Mouse (Mus musculus): ENCODE results near the gene Wdr19.
"Not testable (repeated sequence)": the region's sequence is repeated elsewhere in the genome, so short reads cannot be mapped to it uniquely, and the experiment has no call there.

Gene Wdr19

GRCm38 (mm10) chr5:65298167-65298950, 98.9 kb downstream of the Wdr19 start:
- no peak for DNase-seq (ENCODE audit: low read depth, low spot score)

DNA sequence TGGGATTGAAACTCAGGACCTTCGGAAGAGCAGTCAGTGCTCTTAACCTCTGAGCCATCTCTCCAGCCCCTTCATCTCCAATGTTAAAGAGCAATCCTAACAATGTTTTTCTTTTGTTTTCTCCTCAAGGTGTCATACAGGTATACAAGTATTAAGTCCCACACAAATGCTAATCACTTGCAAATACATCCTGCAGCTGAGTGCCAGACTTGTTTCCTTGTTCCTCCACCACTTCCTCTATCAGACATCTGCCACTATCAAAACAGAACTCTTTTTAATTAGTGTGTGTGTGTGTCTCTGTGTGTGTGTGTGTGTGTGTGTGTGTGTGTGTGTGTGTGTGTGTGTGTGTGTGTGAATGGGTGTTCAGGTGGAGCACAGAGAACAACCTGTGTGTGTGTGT, 100.1 kb downstream of the Wdr19 start:
- DNase-seq (ENCODE audit: low read depth, low spot score) = not testable (repeated sequence)

DNA sequence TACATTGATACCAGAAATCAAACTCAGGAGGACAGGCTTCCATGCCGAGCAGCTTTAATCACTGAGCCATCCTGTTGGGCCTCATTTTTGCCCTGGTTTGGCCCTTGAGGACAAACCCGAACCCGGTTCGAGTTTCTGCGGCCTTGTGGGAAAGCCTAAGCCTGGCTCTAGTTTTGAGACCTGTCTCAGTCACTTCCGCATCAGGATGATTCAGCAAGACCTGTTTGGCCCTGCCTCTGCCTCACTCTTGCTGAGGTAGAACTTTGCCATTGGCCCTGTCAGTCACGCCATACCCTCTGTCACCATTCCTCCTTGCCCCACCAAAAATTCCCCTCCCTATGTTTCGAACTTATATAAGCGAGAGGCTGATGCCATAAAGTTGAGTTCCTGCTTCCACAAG, 100.6 kb downstream of the Wdr19 start:
- no peak for DNase-seq (ENCODE audit: low read depth, low spot score)

GRCm38 (mm10) chr5:65305516-65305915, 106.0 kb downstream of the Wdr19 start:
- DNase-seq (ENCODE audit: low read depth, low spot score) = no peak

DNA sequence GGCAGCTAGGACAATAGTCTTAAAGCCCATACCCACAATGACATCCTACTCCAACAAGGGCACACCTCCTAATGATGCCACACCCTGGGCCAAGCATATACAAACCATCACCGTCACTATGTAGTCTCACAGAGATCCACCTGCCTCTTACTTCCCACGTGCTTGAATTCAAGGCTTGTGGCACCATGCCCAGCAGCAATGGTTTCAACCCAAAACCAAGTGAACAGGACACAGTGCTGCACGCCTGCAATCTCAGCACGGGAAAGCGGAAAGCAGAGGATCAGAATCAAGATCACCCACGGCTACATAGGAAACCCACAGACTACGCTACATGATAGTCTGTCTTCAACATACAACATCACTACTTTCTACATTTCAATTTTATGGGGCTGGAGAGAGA, 108.7 kb downstream of the Wdr19 start:
- no peak for DNase-seq (ENCODE audit: low read depth, low spot score)

GRCm38 (mm10) chr5:65308866-65309265, 109.4 kb downstream of the Wdr19 start:
- DNase-seq (ENCODE audit: low read depth, low spot score) = no peak

Data from brain, embryonic 18.5 days (tissue).